ENCODE assay signal across 15 mouse cellular contexts in genomic region chr11:118003718-118004117, GRCm38 (mm10). TPM values are rescaled to one million over a fixed set of nuclear protein-coding genes. Genes with fewer than 3 reads are reported as not detected.
DNase-seq lines count a peak whose midpoint lies in the region; ATAC-seq and TF ChIP-seq lines count a peak whose summit lies in the region.
"Had no signal": no experiment of that assay in that cellular context is flagged by ENCODE, and none has a peak within 500 bp of the region (broad histone marks: within the 10 kb centered on the region; RNA-seq: fewer than 3 reads in every experiment).

No protein-coding gene starts in this region.

- no peaks in the 10 kb centered on the region for H3K27me3 ChIP-seq in embryonic facial prominence, embryonic 13.5 days
- H3K27me3 ChIP-seq in embryonic facial prominence, embryonic 10.5 days (replicated peaks; ENCODE audit: low read depth, poor library complexity, severe bottlenecking) = no peaks in the 10 kb centered on the region
- H3K27me3 ChIP-seq in liver, embryonic 13.5 days = no peaks in the 10 kb centered on the region
- H3K27me3 ChIP-seq in stomach, postnatal 0 days (ENCODE audit: control insufficient read depth, insufficient read depth, low read length) = no peaks in the 10 kb centered on the region
- H3K27me3 ChIP-seq: hindbrain, embryonic 15.5 days; midbrain, embryonic 15.5 days; neural tube, embryonic 12.5 days had no signal

- 0 out of 2 replicates have a peak overlapping the region, but pooled peaks have one; percentile 14 for H3K27ac ChIP-seq in embryonic facial prominence, embryonic 13.5 days
- no peak overlapping the region for H3K27ac ChIP-seq in embryonic facial prominence, embryonic 10.5 days (replicated peaks)
- peak overlapping the region; percentile 27; the same call in 1 of the 2 replicates for H3K27ac ChIP-seq in liver, embryonic 13.5 days
- H3K27ac ChIP-seq in stomach, postnatal 0 days (replicated peaks) = no peak overlapping the region
- H3K27ac ChIP-seq: hindbrain, embryonic 15.5 days; layer of hippocampus, adult 2 months; midbrain, embryonic 15.5 days; neural tube, embryonic 12.5 days had no signal

- TF ChIP-seq EP300 in stomach, postnatal 0 days (optimal IDR thresholded peaks at IDR 0.05) = no peak

- H3K9ac ChIP-seq in embryonic facial prominence, embryonic 13.5 days = 0 out of 2 replicates have a peak overlapping the region, but pooled peaks have one; percentile 28
- no peak overlapping the region for H3K9ac ChIP-seq in liver, embryonic 13.5 days
- H3K9ac ChIP-seq in stomach, postnatal 0 days (ENCODE audit: low read length) = no peak overlapping the region
- H3K9ac ChIP-seq: hindbrain, embryonic 15.5 days; midbrain, embryonic 15.5 days; neural tube, embryonic 12.5 days had no signal

- no peak for ATAC-seq in embryonic facial prominence, embryonic 13.5 days (ENCODE audit: insufficient number of reproducible peaks, insufficient read depth, low FRiP score, low TSS enrichment, low read depth)
- no peak for ATAC-seq in liver, embryonic 13.5 days (ENCODE audit: low read depth)
- ATAC-seq in stomach, postnatal 0 days (ENCODE audit: low FRiP score, low TSS enrichment) = no peak
- ATAC-seq: midbrain, embryonic 15.5 days had no signal

- TF ChIP-seq CTCF in stomach, postnatal 0 days (IDR thresholded peaks at IDR 0.05; ENCODE audit: low read depth) = no peak

- no peak overlapping the region for H3K4me2 ChIP-seq in embryonic facial prominence, embryonic 13.5 days
- no peak overlapping the region for H3K4me2 ChIP-seq in liver, embryonic 13.5 days
- no peak overlapping the region for H3K4me2 ChIP-seq in stomach, postnatal 0 days (replicated peaks; ENCODE audit: low read depth)
- H3K4me2 ChIP-seq: hindbrain, embryonic 15.5 days; midbrain, embryonic 15.5 days; neural tube, embryonic 12.5 days had no signal

- no peaks in the 10 kb centered on the region for H3K9me3 ChIP-seq in embryonic facial prominence, embryonic 13.5 days
- no peaks in the 10 kb centered on the region for H3K9me3 ChIP-seq in embryonic facial prominence, embryonic 10.5 days
- no peaks in the 10 kb centered on the region for H3K9me3 ChIP-seq in liver, embryonic 13.5 days (replicated peaks)
- H3K9me3 ChIP-seq in stomach, postnatal 0 days (ENCODE audit: control insufficient read depth, low read length) = no peaks in the 10 kb centered on the region
- H3K9me3 ChIP-seq: hindbrain, embryonic 15.5 days; midbrain, embryonic 15.5 days; neural tube, embryonic 12.5 days had no signal

- WGBS in embryonic facial prominence, embryonic 13.5 days = 62% methylated on average over 5 of the region's 5 CpGs
- 81% methylated on average over 5 of the region's 5 CpGs for WGBS in embryonic facial prominence, embryonic 10.5 days
- 73% methylated on average over 5 of the region's 5 CpGs for WGBS in liver, embryonic 13.5 days (ENCODE audit: insufficient replicate concordance)
- 66% methylated on average over 5 of the region's 5 CpGs for WGBS in stomach, postnatal 0 days

- H3K36me3 ChIP-seq in embryonic facial prominence, embryonic 13.5 days = peaks cover 79% of the 10 kb centered on the region
- H3K36me3 ChIP-seq in embryonic facial prominence, embryonic 10.5 days (replicated peaks) = peaks cover 88% of the 10 kb centered on the region
- H3K36me3 ChIP-seq in liver, embryonic 13.5 days = peaks cover 82% of the 10 kb centered on the region
- peaks cover 32% of the 10 kb centered on the region for H3K36me3 ChIP-seq in stomach, postnatal 0 days (ENCODE audit: control insufficient read depth, insufficient read depth, low read length)

- no peak overlapping the region for H3K4me3 ChIP-seq in embryonic facial prominence, embryonic 13.5 days
- no peak overlapping the region for H3K4me3 ChIP-seq in embryonic facial prominence, embryonic 10.5 days
- no peak overlapping the region for H3K4me3 ChIP-seq in liver, embryonic 13.5 days (replicated peaks)
- no peak overlapping the region for H3K4me3 ChIP-seq in stomach, postnatal 0 days (ENCODE audit: low read depth, low read length)
- H3K4me3 ChIP-seq: hindbrain, embryonic 15.5 days; layer of hippocampus, adult 2 months; midbrain, embryonic 15.5 days; neural tube, embryonic 12.5 days had no signal

- DNase-seq in embryonic facial prominence, embryonic 10.5 days (ENCODE audit: low spot score) = no peak
- DNase-seq in liver, embryonic 13.5 days = no peak
- DNase-seq in liver (no peak), NIH3T3 (ENCODE audit: low read depth) (peak; percentile 68)
- DNase-seq in kidney, postnatal 14 days = peak; percentile 59
- DNase-seq in right cerebral cortex, postnatal 14 days = no peak
- no peak for DNase-seq in stomach, postnatal 0 days (ENCODE audit: low spot score)
- DNase-seq: cerebellum, adult 2 months; retina, postnatal 1 day; thymus, adult 2 months had no signal

- peaks cover 21% of the 10 kb centered on the region for H3K4me1 ChIP-seq in embryonic facial prominence, embryonic 13.5 days
- H3K4me1 ChIP-seq in embryonic facial prominence, embryonic 10.5 days = peaks cover 28% of the 10 kb centered on the region
- peaks cover 71% of the 10 kb centered on the region for H3K4me1 ChIP-seq in liver, embryonic 13.5 days (replicated peaks)
- peaks cover 6% of the 10 kb centered on the region for H3K4me1 ChIP-seq in stomach, postnatal 0 days (replicated peaks; ENCODE audit: control insufficient read depth, insufficient read depth)

RNA-seq across cellular contexts. Expression of gene Pgs1, which starts 17.6 kb away (rescaled TPM):
- 37.4 and 39.5 TPM in 2 replicates for polyA plus RNA-seq in embryonic facial prominence, embryonic 13.5 days (2015; fragmentation: Nextera tagmentation; extraction: Ambion mirVana)
- polyA plus RNA-seq in embryonic facial prominence, embryonic 10.5 days (2016; fragmentation: Nextera tagmentation; extraction: Ambion mirVana) = 43.5 and 44.6 TPM in 2 replicates
- polyA plus RNA-seq in liver, embryonic 13.5 days (2015; fragmentation: Nextera tagmentation; extraction: Ambion mirVana) = 18.1 and 19.4 TPM in 2 replicates
- polyA plus RNA-seq in stomach, postnatal 0 days (2015; fragmentation: Nextera tagmentation; extraction: Ambion mirVana) = 28.7 and 29.4 TPM in 2 replicates

RNA-seq across cellular contexts. Expression of gene Socs3, which starts 33.9 kb away (rescaled TPM):
- 12.7 and 15.0 TPM in 2 replicates for polyA plus RNA-seq in embryonic facial prominence, embryonic 13.5 days (2015; fragmentation: Nextera tagmentation; extraction: Ambion mirVana)
- polyA plus RNA-seq in embryonic facial prominence, embryonic 10.5 days (2016; fragmentation: Nextera tagmentation; extraction: Ambion mirVana) = 13.6 and 16.7 TPM in 2 replicates
- polyA plus RNA-seq in liver, embryonic 13.5 days (2015; fragmentation: Nextera tagmentation; extraction: Ambion mirVana) = 6.7 and 6.9 TPM in 2 replicates
- polyA plus RNA-seq in stomach, postnatal 0 days (2015; fragmentation: Nextera tagmentation; extraction: Ambion mirVana) = 13.5 and 15.7 TPM in 2 replicates

Comparison
In these comparisons a context has a peak if more than half of its experiments do, and no peak if none do; other contexts are left out.
1. H3K27ac ChIP-seq: peak in embryonic facial prominence, embryonic 13.5 days (single experiment) and liver, embryonic 13.5 days (single experiment); none in embryonic facial prominence, embryonic 10.5 days (single experiment) and stomach, postnatal 0 days (single experiment).
2. DNase-seq: peak in NIH3T3 (single experiment) and kidney, postnatal 14 days (single experiment); none in embryonic facial prominence, embryonic 10.5 days (single experiment), liver, embryonic 13.5 days (single experiment), liver (single experiment), right cerebral cortex, postnatal 14 days (single experiment) and stomach, postnatal 0 days (single experiment).